Mouse (Mus musculus) MN1 (cell line): Measurements from ENCODE around the gene Adm.
"Not testable (repeated sequence)": the region's sequence is repeated elsewhere in the genome, so short reads cannot be mapped to it uniquely, and the experiment has no call there.

Source experiments
- DNase-seq: peaks from one replicate; pipeline ENCODE4 v3.0.0-alpha.2; 2016; ENCODE audit warnings: low spot score

The Adm gene

GRCm38 (mm10) chr7:110627486-110628272 is at the start of gene Adm:
Gene Adm (plus strand): TSS chr7:110627661.
- peak; percentile 88 for DNase-seq

- DNase-seq = no peak
Measured at GRCm38 (mm10) chr7:110583705-110584104, 43.8 kb upstream of the Adm start.

- no peak for DNase-seq
Measured at GRCm38 (mm10) chr7:110584159-110584558, 43.3 kb upstream of the Adm start.

GRCm38 (mm10) chr7:110585250-110585649 is 42.2 kb upstream of the Adm start:
- no peak for DNase-seq

GRCm38 (mm10) chr7:110587721-110588120 is 39.7 kb upstream of the Adm start:
- DNase-seq = no peak

- DNase-seq = not testable (repeated sequence)
Measured at GRCm38 (mm10) chr7:110593991-110594390, 33.5 kb upstream of the Adm start.

- no peak for DNase-seq
Measured at GRCm38 (mm10) chr7:110597141-110597540, 30.3 kb upstream of the Adm start.

GRCm38 (mm10) chr7:110605476-110605875 is 22.0 kb upstream of the Adm start:
- no peak for DNase-seq

GRCm38 (mm10) chr7:110606906-110607305 is 20.6 kb upstream of the Adm start:
- DNase-seq = no peak

- DNase-seq = no peak
Measured at GRCm38 (mm10) chr7:110613381-110614132, 13.9 kb upstream of the Adm start.

GRCm38 (mm10) chr7:110614133-110615063 is 13.1 kb upstream of the Adm start, which contains the start of gene Sbf2:
Gene Sbf2 (minus strand): TSS chr7:110614922.
- DNase-seq = peak; percentile 89

- peak; percentile 59 for DNase-seq
Measured at GRCm38 (mm10) chr7:110615151-110615631, 12.3 kb upstream of the Adm start.

GRCm38 (mm10) chr7:110615792-110616191 is 11.7 kb upstream of the Adm start:
- peak; percentile 13 for DNase-seq

GRCm38 (mm10) chr7:110619086-110619611 is 8.3 kb upstream of the Adm start:
- no peak for DNase-seq

GRCm38 (mm10) chr7:110624067-110624466 is 3.4 kb upstream of the Adm start:
- no peak for DNase-seq

GRCm38 (mm10) chr7:110624961-110625360 is 2.5 kb upstream of the Adm start:
- no peak for DNase-seq

- DNase-seq = no peak
Measured at GRCm38 (mm10) chr7:110625489-110625888, 2.0 kb upstream of the Adm start.

GRCm38 (mm10) chr7:110626186-110627098 is 1.0 kb upstream of the Adm start:
- DNase-seq = peak; percentile 32

- peak; percentile 23 for DNase-seq
Measured at GRCm38 (mm10) chr7:110627099-110627482, 370 bp upstream of the Adm start.

GRCm38 (mm10) chr7:110628273-110628600 is 776 bp downstream of the Adm start:
- no peak for DNase-seq
